Mouse (Mus musculus): ENCODE data around the gene Sec23b. TPM values are rescaled to one million over a fixed set of nuclear protein-coding genes. Genes with fewer than 3 reads are reported as not detected.
"Not testable (repeated sequence)": the region's sequence is repeated elsewhere in the genome, so short reads cannot be mapped to it uniquely, and the experiment has no call there.

Gene Sec23b
- polyA plus RNA-seq, 1 experiment from 2014 or later = 69.1 TPM

GRCm38 (mm10) chr2:144550529-144550928 lies 5.5 kb upstream of the Sec23b start, which contains the start of gene Rbbp9:
Gene Rbbp9, minus strand, starts transcription at chr2:144550869.
- H3K27ac ChIP-seq (ENCODE audit: low read depth, low read length) = no peak within 1 kb of the TSS
- peak within 1 kb of the TSS; percentile 50 for H3K9ac ChIP-seq (ENCODE audit: low read depth, low read length)
- peaks cover 7% of the 10 kb centered on the region for H3K4me1 ChIP-seq (replicated peaks; ENCODE audit: control insufficient read depth, insufficient read depth, low read length)
- no peaks in the 10 kb centered on the region for H3K27me3 ChIP-seq (replicated peaks; ENCODE audit: control insufficient read depth, insufficient read depth, low read length)
- peak; percentile 73 for ATAC-seq
- H3K4me3 ChIP-seq (ENCODE audit: low read depth, low read length) = peak within 1 kb of the TSS; percentile 71
- H3K9me3 ChIP-seq (ENCODE audit: control insufficient read depth) = no peaks in the 10 kb centered on the region
- H3K36me3 ChIP-seq (ENCODE audit: control insufficient read depth, insufficient read depth) = peaks cover 15% of the 10 kb centered on the region
- peak within 1 kb of the TSS; percentile 66 for H3K4me2 ChIP-seq (replicated peaks; ENCODE audit: low read depth)
- TF ChIP-seq CTCF (IDR thresholded peaks at IDR 0.05; ENCODE audit: low read depth) = no peak
- under 1% methylated on average over 17 of the region's 17 CpGs for WGBS

GRCm38 (mm10) chr2:144553905-144554304 lies 2.1 kb upstream of the Sec23b start:
- Histone ChIP-seq H3K4me3 (ENCODE audit: low read depth, low read length) (no peak overlapping the region), H3K4me2 (replicated peaks; ENCODE audit: low read depth) (no peak overlapping the region), H3K27me3 (replicated peaks; ENCODE audit: control insufficient read depth, insufficient read depth, low read length) (no peaks in the 10 kb centered on the region), H3K27ac (ENCODE audit: low read depth, low read length) (no peak overlapping the region), H3K4me1 (replicated peaks; ENCODE audit: control insufficient read depth, insufficient read depth, low read length) (peaks cover 11% of the 10 kb centered on the region), H3K9me3 (ENCODE audit: control insufficient read depth) (no peaks in the 10 kb centered on the region), H3K9ac (ENCODE audit: low read depth, low read length) (no peak overlapping the region), H3K36me3 (ENCODE audit: control insufficient read depth, insufficient read depth) (no peaks in the 10 kb centered on the region)
- WGBS = 88% methylated on average over 3 of the region's 3 CpGs
- no peak for ATAC-seq
- TF ChIP-seq CTCF (IDR thresholded peaks at IDR 0.05; ENCODE audit: low read depth) = no peak

GRCm38 (mm10) chr2:144555286-144555819 lies 676 bp upstream of the Sec23b start:
- no peaks in the 10 kb centered on the region for H3K36me3 ChIP-seq (ENCODE audit: control insufficient read depth, insufficient read depth)
- no peak for TF ChIP-seq CTCF (IDR thresholded peaks at IDR 0.05; ENCODE audit: low read depth)
- 0 out of 2 replicates have a peak, but pooled peaks cover 7% of the 10 kb centered on the region for H3K4me1 ChIP-seq (replicated peaks; ENCODE audit: control insufficient read depth, insufficient read depth, low read length)
- peak overlapping the region; percentile 49 for H3K9ac ChIP-seq (ENCODE audit: low read depth, low read length)
- WGBS = under 1% methylated on average over 14 of the region's 14 CpGs
- H3K4me2 ChIP-seq (replicated peaks; ENCODE audit: low read depth) = peak overlapping the region; percentile 70
- no peak for ATAC-seq
- no peaks in the 10 kb centered on the region for H3K9me3 ChIP-seq (ENCODE audit: control insufficient read depth)
- peak overlapping the region; percentile 67 for H3K4me3 ChIP-seq (ENCODE audit: low read depth, low read length)
- no peaks in the 10 kb centered on the region for H3K27me3 ChIP-seq (replicated peaks; ENCODE audit: control insufficient read depth, insufficient read depth, low read length)
- peak overlapping the region; percentile 89 for H3K27ac ChIP-seq (ENCODE audit: low read depth, low read length)

- H3K9ac ChIP-seq (ENCODE audit: low read depth, low read length) = no peak overlapping the region
- no peak overlapping the region for H3K4me2 ChIP-seq (replicated peaks; ENCODE audit: low read depth)
- 80% methylated on average over 4 of the region's 4 CpGs for WGBS
- H3K9me3 ChIP-seq (ENCODE audit: control insufficient read depth) = no peaks in the 10 kb centered on the region
- H3K27me3 ChIP-seq (replicated peaks; ENCODE audit: control insufficient read depth, insufficient read depth, low read length) = no peaks in the 10 kb centered on the region
- H3K4me1 ChIP-seq (replicated peaks; ENCODE audit: control insufficient read depth, insufficient read depth, low read length) = no peaks in the 10 kb centered on the region
- peaks cover 54% of the 10 kb centered on the region for H3K36me3 ChIP-seq (ENCODE audit: control insufficient read depth, insufficient read depth)
- H3K27ac ChIP-seq (ENCODE audit: low read depth, low read length) = no peak overlapping the region
- H3K4me3 ChIP-seq (ENCODE audit: low read depth, low read length) = no peak overlapping the region
- peak; percentile 54 for TF ChIP-seq CTCF (IDR thresholded peaks at IDR 0.05; ENCODE audit: low read depth)
- ATAC-seq = no peak
Measured at GRCm38 (mm10) chr2:144588723-144589122, 32.7 kb downstream of the Sec23b start.

- TF ChIP-seq CTCF (IDR thresholded peaks at IDR 0.05; ENCODE audit: low read depth) = peak; percentile 34
- not testable (repeated sequence) for H3K9ac ChIP-seq (ENCODE audit: low read depth, low read length); H3K9me3 ChIP-seq (ENCODE audit: control insufficient read depth); H3K27me3 ChIP-seq (replicated peaks; ENCODE audit: control insufficient read depth, insufficient read depth, low read length); H3K4me2 ChIP-seq (replicated peaks; ENCODE audit: low read depth); H3K4me3 ChIP-seq (ENCODE audit: low read depth, low read length); H3K4me1 ChIP-seq (replicated peaks; ENCODE audit: control insufficient read depth, insufficient read depth, low read length); ATAC-seq; H3K27ac ChIP-seq (ENCODE audit: low read depth, low read length)
- peaks cover 15% of the 10 kb centered on the region for H3K36me3 ChIP-seq (ENCODE audit: control insufficient read depth, insufficient read depth)
- WGBS = 70% methylated on average over 8 of the region's 8 CpGs
Measured at GRCm38 (mm10) chr2:144593036-144593435, 37.0 kb downstream of the Sec23b start.

GRCm38 (mm10) chr2:144593951-144594651 lies 38.1 kb downstream of the Sec23b start, which contains the start of gene Smim26:
Gene Smim26, plus strand, starts transcription at chr2:144594054.
- WGBS = under 1% methylated on average over 31 of the region's 31 CpGs
- H3K4me3 ChIP-seq (ENCODE audit: low read depth, low read length) = peak within 1 kb of the TSS; percentile 66
- H3K36me3 ChIP-seq (ENCODE audit: control insufficient read depth, insufficient read depth) = peaks cover 7% of the 10 kb centered on the region
- peak within 1 kb of the TSS; percentile 78 for H3K4me2 ChIP-seq (replicated peaks; ENCODE audit: low read depth)
- no peaks in the 10 kb centered on the region for H3K27me3 ChIP-seq (replicated peaks; ENCODE audit: control insufficient read depth, insufficient read depth, low read length)
- TF ChIP-seq CTCF (IDR thresholded peaks at IDR 0.05; ENCODE audit: low read depth) = no peak
- peak; percentile 95 for ATAC-seq
- peak within 1 kb of the TSS; percentile 62 for H3K9ac ChIP-seq (ENCODE audit: low read depth, low read length)
- peak within 1 kb of the TSS; percentile 30; the same call in 1 of the 2 replicates for H3K27ac ChIP-seq (ENCODE audit: low read depth, low read length)
- H3K4me1 ChIP-seq (replicated peaks; ENCODE audit: control insufficient read depth, insufficient read depth, low read length) = no peaks in the 10 kb centered on the region
- H3K9me3 ChIP-seq (ENCODE audit: control insufficient read depth) = no peaks in the 10 kb centered on the region
